Mouse (Mus musculus) cerebellum, adult 2 months (tissue): ENCODE measurements around the gene Lrrc61.
"Not testable (repeated sequence)": the region's sequence is repeated elsewhere in the genome, so short reads cannot be mapped to it uniquely, and the experiment has no call there.

Experiments used
- CTCF ChIP-seq: fragments of 200-500 bp; IDR thresholded peaks from 2 replicates; pipeline ENCODE4 v1.5.1; 2011; ENCODE audit warnings: low read depth, mild to moderate bottlenecking, control low read depth, low read length, moderate library complexity, borderline replicate concordance; ENCODE audit not compliant: insufficient read depth
- POLR2A ChIP-seq: fragments of 200-500 bp; IDR thresholded peaks from 2 replicates; pipeline ENCODE4 v1.6.1; 2011; ENCODE audit warnings: low read length, control low read depth, borderline replicate concordance; ENCODE audit not compliant: insufficient read depth

DNA sequence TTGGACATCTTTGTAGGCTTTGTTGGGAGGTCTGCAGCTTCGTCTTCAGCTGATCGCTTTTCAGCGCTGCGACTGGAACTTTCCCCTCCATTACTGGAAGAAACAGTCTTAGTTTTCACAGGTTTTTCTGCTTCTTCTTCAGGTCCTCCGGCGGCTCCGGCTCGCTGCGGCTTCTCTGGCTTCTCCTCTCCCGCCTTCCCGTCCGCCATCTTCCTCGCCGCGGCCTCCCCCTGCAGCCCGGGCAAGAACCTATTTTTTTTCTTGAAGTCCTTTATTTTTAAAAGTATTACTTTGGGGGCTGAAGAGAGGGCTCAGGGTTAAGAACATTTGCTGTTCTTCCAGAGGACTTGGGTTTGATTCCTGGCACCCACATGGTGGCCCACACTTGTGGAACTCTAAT lies 29.7 kb upstream of the Lrrc61 start:
- not testable (repeated sequence) for TF ChIP-seq CTCF, POLR2A
